Mouse (Mus musculus) embryonic fibroblast, embryonic 13.5 days (primary cell): ENCODE results near the gene Hsd3b2.

ENCODE experiments used
- CTCF ChIP-seq: IDR thresholded peaks from 2 replicates; pipeline ENCODE4 v1.5.1; 2011; ENCODE audit warnings: mild to moderate bottlenecking, control low read depth, low read length, moderate library complexity, borderline replicate concordance; ENCODE audit not compliant: insufficient read depth
- POLR2A ChIP-seq: IDR thresholded peaks from 2 replicates; pipeline ENCODE4 v1.6.1; 2011; ENCODE audit warnings: low read depth, mild to moderate bottlenecking, control low read depth, low read length, moderate library complexity

GRCm38 (mm10) chr3:98724376-98724775 is at the start of gene Hsd3b2:
- no peak for TF ChIP-seq CTCF
- TF ChIP-seq POLR2A: no peak
